Mouse (Mus musculus): ENCODE measurements around the gene Prrt3. TPM values are rescaled to one million over a fixed set of nuclear protein-coding genes. Genes with fewer than 3 reads are reported as not detected.

Prrt3 gene
- total RNA-seq, 2 experiments from 2014 or later = not detected

DNA sequence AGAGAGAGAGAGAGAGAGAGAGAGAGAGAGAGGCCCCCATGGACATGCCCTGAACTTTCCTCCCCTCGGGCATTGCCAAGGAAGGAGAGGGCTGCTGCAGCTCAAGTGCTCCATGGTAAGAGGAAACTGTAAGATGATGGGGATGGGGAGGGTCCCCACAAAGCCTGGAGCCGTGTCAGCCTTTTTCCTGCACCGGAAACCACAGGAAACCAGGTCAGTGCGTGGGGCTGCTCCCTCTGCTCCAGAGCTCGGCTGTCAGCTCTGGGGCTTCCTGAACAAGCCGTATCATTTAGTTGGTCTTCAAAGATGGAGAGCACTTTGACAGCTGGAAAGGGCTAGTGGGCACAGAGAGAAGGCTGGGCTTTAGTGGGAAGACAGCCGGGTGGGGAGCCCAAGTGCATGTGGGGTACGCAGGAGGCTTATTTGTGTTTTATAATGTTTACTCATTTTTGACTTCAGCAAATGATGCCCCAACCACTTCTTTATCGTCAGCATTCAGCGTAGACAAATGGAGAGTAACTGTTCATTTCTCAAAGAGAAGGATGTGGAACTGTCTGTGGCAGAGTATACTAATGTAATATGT is 43.7 kb downstream of the Prrt3 start, which contains the start of gene Il17re:
TSS of gene Il17re (plus strand) at position 533 of the 583 bp plus-strand sequence.
- no peak for DNase-seq
- intact Hi-C loops (cut with DNase I) = no loop called here

- DNase-seq = no peak
- intact Hi-C loops (cut with DNase I) = no loop called here
Observed at GRCm38 (mm10) chr6:113455007-113455406, 46.7 kb downstream of the Prrt3 start.

GRCm38 (mm10) chr6:113451839-113452238 is 49.9 kb downstream of the Prrt3 start:
- intact Hi-C loops (cut with DNase I) = no loop called here
- DNase-seq = peak in 1 of 2 experiments; percentile 29

DNA sequence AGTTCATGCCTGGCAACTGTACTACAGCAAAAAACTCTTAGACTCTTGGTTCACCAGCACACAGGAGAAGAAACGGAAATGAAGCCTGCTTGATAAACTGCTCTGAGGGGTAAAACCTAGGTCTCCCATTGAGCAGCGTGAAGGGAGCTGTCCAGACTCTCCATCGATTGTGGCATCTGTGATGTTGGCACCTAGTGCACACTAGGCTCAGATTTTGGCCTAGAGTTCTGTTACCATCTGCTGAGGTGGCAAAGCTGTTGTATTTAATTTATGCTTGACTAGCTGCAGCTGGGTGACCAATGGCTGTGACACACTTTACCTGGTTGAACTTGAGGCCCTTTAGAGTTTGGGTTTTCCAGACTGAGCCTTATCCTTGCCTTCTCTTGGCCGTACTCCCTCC is 54.1 kb downstream of the Prrt3 start:
- intact Hi-C loops (cut with DNase I) = no loop called here
- DNase-seq = no peak

DNA sequence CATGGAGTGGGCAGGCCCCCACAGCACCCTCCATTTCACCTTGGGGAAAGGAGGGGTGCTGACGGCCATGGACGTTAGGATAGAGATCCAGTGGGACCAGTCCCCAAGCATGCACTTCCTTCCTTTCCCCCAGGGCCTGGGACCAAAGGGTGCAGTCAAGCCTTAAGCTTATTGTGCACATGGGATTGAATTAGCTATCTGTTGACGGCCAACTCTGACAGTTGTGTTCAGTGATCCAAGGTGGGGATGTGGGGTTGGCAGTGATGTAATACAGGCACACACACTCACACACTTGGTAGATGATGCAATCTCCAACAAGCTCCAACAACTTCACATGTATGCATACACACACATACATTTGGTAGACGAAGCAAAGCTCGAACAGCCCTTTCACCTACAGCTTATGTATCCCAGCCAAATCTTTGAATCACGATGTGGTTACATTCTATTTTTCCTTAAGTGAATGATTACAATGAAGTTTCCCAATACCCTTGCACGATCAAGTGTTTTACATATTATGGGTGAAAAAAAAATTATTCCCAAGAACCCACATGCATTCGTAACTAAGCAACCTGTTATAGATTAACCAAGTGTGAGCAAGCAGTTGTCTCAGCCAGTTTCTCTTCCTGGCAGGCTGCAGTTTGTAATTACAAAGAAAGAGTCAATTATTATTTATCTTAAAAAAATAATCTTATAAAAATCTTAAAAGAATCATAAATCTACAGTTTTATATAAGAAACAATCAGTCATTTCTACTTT is 57.3 kb downstream of the Prrt3 start:
- DNase-seq = no peak
- intact Hi-C loops (cut with DNase I) = loop anchor here (5.0 kb wide), 1 partner anchor 238 kb away; no protein-coding TSS in a partner anchor

Small RNAs within 50 kb of the gene (microRNA-seq; reads per million reads assigned to microRNA genes)
- gene Gm23365 = 0 reads per million in 2 experiments

Other genes starting within 250 kb of the Prrt3 start
- gene Cpne9, start 219.6 kb downstream of the Prrt3 start, total RNA-seq (2021) = not detected
- 10 to 100 TPM in 1 of 2 experiments, 1 to 10 TPM in 1; 8.3 to 10.5 TPM for gene Brpf1, start 194.8 kb downstream of the Prrt3 start, total RNA-seq (2021)
- gene Ogg1, start 175.0 kb downstream of the Prrt3 start, total RNA-seq (2021) = 1 to 10 TPM; 4.1 to 5.1 TPM
- gene Camk1, start 157.9 kb downstream of the Prrt3 start, total RNA-seq (2021) = 10 to 100 TPM; 35.9 to 37.7 TPM
- gene Tada3, start 124.0 kb downstream of the Prrt3 start, total RNA-seq (2021) = 10 to 100 TPM; 11.5 to 13.3 TPM
- 10 to 100 TPM; 49.1 to 50.7 TPM for gene Arpc4, start 123.8 kb downstream of the Prrt3 start, total RNA-seq (2021)
- gene Ttll3, start 112.7 kb downstream of the Prrt3 start, total RNA-seq (2021) = under 1 TPM; 0.42 to 0.66 TPM
- gene Rpusd3, start 82.6 kb downstream of the Prrt3 start, total RNA-seq (2021) = 1 to 10 TPM; 8.1 to 8.9 TPM
- 10 to 100 TPM in 1 of 2 experiments, 1 to 10 TPM in 1; 3.7 to 14.3 TPM for gene Cidec, start 66.2 kb downstream of the Prrt3 start, total RNA-seq (2021)
- 10 to 100 TPM; 24.8 to 27.9 TPM for gene Jagn1, start 59.4 kb downstream of the Prrt3 start, total RNA-seq (2021)
- under 1 TPM; 0.13 to 0.15 TPM for gene Il17re, start 43.4 kb downstream of the Prrt3 start, total RNA-seq (2021)
- 1 to 10 TPM; 3.8 to 5.1 TPM for gene Il17rc, start 30.5 kb downstream of the Prrt3 start, total RNA-seq (2021)
- gene Creld1, start 18.6 kb downstream of the Prrt3 start, total RNA-seq (2021) = 10 to 100 TPM; 39.1 to 49.8 TPM
- gene Emc3, start 29.7 kb upstream of the Prrt3 start, total RNA-seq (2021) = 10 to 100 TPM; 52.9 to 55.7 TPM
- under 1 TPM; 0.20 to 0.30 TPM for gene Fancd2, start 29.8 kb upstream of the Prrt3 start, total RNA-seq (2021)
- not detected for gene Fancd2os, start 98.8 kb upstream of the Prrt3 start, total RNA-seq (2021)
- 10 to 100 TPM; 36.3 to 37.5 TPM for gene Brk1, start 102.8 kb upstream of the Prrt3 start, total RNA-seq (2021)
- 1 to 10 TPM; 3.5 to 4.5 TPM for gene Vhl, start 122.0 kb upstream of the Prrt3 start, total RNA-seq (2021)
- gene Irak2, start 136.5 kb upstream of the Prrt3 start, total RNA-seq (2021) = 1 to 10 TPM; 3.1 to 3.9 TPM
- gene Tatdn2, start 195.1 kb upstream of the Prrt3 start, total RNA-seq (2021) = 10 to 100 TPM; 30.5 to 39.6 TPM
- gene Ghrl, start 217.9 kb upstream of the Prrt3 start, total RNA-seq (2021) = not detected
- gene Sec13, start 238.8 kb upstream of the Prrt3 start, total RNA-seq (2021) = 10 to 100 TPM; 61.1 to 64.3 TPM